Mouse (Mus musculus) heart, adult 8-10 months (tissue): ENCODE measurements around the gene Hagh. TPM values are rescaled to one million over a fixed set of nuclear protein-coding genes. Genes with fewer than 3 reads are reported as not detected.
A peak's percentile ranks its signal among the peaks of the same experiment; 100 is the strongest.

Source experiments
- DNase-seq: peaks from one replicate; pipeline ENCODE4 v3.0.0; 2022; ENCODE audit warnings: low spot score
- total RNA-seq, 4 experiments: library from RNA; stranded (reverse); gene quantifications; 2 replicates each; pipeline ENCODE4 v1.2.4; 2022

Gene Hagh
- total RNA-seq, 4 experiments from 2014 or later: 78.0 to 97.5 (median 87.2) TPM

GRCm38 (mm10) chr17:24885356-24886133, 45.6 kb downstream of the Hagh start:
- no peak for DNase-seq

DNA sequence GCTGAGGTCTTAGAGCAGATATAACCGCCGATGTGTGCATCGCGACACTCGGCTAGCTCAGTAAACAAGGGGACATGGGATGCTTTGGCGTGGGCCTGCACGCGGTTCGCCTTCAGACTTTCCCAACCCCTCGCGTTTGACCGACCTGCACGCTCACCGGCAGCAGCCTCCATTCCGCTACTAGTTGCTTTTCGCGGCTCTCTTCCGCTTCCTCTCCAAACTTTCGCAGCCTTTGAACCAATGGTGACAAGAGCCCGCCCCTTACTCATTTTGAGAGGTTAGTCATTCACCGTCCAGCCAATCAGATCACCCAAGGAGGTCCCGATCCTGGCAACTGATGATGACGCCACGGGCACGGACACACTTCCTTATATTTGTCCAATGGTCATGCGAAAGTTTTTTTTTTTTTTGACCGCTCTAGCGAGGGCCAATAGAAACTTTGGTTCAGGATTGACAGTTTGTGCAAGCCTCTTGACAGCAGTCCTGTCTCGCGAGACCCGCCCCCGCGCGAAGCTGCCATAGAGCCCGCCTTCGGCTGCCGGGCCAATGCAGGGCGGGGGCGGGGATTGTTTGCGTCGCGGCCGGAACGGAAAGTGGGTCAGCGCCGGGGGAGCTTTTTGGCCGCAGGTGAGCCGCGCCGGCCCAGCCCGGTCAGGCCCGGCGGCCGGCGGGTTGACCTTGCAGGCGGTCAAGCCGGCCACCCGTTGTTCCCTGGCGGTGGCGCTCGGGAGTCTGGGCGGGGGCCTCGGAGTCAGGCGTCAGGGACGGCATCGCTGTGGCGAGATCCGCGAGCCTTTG, 46.4 kb downstream of the Hagh start, which contains the start of the genes Nubp2 and Spsb3:
Gene Nubp2 (minus strand): TSS at position 216 of the 798 bp plus-strand sequence.
Gene Spsb3 (plus strand): TSS at position 510 of the 798 bp plus-strand sequence.
- peak; percentile 99 for DNase-seq

- DNase-seq: no peak
Observed at GRCm38 (mm10) chr17:24886932-24887271, 47.0 kb downstream of the Hagh start.

DNA sequence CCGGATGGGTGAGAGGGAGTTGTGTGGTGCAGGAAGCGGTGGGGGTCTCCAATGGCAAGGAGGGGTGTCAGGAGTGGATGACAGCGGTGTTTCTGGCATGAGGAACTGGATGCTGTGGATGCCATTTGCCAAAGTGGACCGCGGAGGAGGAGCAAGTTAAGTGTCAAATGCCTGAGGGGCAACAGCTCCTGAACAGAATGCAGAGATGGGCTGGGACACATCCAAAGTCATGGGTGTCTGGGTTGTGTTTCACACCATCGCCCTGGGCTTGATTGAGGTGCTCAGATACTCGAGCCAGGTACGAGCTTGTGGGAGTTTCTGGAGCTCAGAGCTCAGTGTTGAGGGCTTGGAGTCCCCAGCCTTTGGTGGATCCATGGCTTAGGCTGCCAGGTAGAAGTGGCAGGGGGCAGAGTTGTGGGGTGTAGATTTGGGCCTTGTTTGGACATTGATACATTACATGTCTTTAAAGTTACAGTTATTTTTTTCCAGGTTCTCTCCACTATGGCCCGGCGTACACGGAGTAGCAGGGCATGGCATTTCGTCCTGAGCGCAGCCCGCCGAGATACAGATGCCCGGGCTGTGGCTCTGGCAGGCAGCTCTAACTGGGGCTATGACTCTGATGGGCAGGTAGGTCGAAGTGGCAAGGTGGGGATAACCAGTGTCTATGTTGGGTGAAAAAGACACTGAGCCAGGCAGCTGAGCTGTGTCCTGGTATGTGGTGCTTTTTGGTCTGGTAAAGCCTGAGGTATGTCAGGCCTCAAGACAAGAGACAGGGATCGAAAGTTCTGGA, 47.5 kb downstream of the Hagh start:
- DNase-seq: no peak

GRCm38 (mm10) chr17:24888862-24889261, 48.9 kb downstream of the Hagh start:
- DNase-seq: no peak

GRCm38 (mm10) chr17:24890151-24891092, 50.5 kb downstream of the Hagh start:
- DNase-seq: no peak

DNA sequence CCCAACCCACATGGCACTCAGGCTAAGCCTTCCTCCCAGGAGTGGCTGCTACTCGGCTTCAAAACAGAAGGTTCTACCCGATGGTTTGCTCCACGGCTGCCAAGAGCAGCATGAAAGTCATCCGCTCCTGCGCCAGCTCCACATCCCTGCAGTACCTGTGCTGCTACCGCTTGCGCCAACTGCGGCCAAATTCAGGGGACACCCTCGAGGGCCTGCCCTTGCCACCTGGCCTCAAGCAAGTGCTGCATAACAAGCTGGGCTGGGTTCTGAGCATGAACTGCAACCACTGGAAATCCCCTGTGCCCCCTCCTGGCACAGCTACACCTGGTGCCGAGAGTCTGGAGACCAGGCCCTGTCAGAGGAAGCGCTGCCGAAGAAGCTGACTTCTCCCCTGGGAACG, 51.4 kb downstream of the Hagh start:
- DNase-seq: no peak

DNA sequence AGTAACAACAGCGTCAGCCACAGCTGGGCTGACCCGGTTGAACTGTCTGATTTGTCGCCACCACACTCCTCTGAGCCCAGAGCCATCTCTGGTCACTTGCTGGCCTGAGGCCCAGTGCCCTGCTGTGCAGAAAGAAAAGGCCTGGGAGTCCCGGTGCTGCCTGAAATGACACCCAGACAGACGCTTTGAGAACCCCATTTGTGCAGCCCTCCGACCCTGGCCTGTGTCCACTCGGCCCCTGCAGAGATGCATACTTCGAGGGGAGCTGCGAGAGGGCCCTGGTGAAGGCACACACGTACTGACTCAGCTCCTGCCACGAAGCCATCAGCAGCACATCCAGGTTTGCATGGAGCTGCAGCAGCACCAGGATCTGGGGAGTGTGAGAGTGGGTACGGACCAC, 52.8 kb downstream of the Hagh start:
- no peak for DNase-seq

DNA sequence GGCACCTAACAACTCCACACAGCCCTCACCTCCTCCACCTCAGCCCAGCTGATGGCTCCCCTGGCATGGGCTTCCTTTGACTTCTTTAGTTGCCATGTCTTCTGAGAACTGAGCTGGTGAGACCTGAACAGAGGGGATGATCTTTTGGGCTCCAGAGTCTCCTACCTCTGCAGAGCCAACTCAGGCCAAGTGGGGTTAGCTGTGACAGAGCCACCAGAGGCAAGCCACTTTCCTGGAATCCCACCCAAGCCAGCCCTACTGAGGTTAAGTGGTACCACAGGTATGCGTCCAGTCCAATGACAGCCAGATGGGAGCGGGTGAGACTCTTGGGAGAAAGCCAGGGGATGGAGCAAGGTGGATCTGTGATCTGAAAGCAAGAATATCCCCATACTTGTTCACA, 53.3 kb downstream of the Hagh start:
- DNase-seq: no peak

DNA sequence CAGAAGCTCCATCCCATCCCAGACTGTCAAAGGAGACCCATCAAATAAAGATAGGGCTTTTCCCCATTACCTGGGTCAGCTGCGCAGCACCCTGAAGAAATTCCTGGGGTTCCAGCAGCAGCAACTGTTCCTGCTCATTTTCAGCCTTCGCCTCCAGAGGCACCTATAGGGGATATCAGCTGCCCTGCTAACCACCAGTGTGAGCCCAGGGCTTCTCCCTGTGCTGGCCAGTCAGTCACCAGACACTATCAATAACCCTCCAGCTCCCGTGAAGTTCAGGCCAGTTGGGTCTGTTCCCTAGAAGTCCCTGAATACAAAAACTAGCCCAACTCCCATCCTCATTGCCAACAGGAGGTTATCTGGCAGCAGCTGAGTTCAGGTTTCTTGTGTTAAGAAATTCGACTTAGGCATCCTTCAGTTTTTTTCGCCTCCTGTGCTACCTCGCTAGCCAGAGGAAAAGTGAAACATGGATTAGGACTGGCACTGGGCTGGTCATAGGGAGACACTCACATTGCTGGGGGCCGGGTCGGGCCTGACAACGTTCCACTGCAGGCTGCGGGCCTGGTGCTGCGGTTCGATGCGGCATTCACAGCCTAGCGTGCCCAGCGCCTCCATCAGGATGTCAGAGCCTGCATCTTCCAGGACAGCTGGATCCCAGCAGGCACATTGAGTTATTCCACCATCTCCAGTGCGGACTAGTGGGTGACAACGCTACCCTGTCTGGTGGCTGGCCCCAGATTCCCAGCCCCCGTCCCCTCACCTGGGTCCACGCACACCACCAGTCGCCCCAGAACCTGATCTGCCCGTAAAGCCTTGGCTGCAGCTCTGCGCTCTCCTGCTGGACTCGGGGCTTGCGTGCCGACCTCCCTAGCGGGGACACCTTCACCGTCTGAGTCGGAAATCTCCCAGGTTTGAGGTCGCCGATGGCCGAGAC, 54.4 kb downstream of the Hagh start:
- DNase-seq: no peak

- peak; percentile 82 for DNase-seq
Observed at GRCm38 (mm10) chr17:24894995-24895547, 55.1 kb downstream of the Hagh start, which contains the start of the genes Eme2 and Mrps34. Gene Eme2 (minus strand): TSS chr17:24895087. Gene Mrps34 (plus strand): TSS chr17:24895116.

DNA sequence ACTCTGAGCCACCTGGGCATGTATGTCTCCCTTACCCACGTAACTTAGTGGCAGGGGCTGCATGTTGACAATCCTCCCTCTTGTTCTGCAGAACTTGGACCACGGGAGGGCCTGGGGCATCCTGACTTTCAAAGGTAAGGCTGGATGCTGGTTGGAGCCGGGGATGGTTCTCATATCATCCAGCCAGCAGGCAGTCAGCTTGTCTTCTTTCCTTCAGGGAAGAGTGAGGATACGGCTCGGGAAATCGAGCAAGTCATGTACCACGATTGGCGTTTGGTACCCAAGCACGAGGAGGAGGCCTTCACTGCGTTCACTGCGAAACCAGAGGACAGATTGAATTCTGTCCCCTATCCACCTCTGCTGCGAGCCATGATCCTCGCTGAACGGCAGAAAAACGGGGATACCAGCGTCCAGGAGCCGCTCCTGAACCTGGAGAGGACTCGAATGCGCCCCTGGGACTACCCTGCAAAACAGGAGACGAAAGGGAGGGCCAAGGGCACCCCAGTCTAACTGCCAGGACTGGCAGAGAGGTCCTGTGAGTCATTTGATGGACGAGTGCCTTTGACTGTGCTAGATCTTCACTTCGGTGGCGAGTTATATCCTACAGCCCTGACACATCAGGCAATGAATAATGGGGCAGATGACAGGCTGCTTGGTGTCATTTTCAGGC, 55.8 kb downstream of the Hagh start:
- DNase-seq: no peak

- DNase-seq: peak; percentile 65
Observed at GRCm38 (mm10) chr17:24896241-24896992, 56.5 kb downstream of the Hagh start, which contains the start of gene Nme3. Gene Nme3 (plus strand): TSS chr17:24896500.

DNA sequence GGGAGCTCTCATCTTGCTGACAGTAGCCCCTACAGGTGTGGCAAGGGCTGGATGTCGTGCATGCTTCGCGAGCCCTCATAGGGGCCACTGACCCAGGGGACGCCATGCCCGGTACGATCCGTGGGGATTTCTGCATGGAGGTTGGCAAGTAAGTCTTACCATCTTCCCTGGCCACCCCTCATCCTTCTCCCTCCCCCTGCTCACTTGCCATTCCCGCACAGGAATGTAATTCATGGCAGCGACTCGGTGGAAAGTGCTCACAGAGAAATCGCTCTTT, 57.0 kb downstream of the Hagh start:
- DNase-seq: no peak

DNA sequence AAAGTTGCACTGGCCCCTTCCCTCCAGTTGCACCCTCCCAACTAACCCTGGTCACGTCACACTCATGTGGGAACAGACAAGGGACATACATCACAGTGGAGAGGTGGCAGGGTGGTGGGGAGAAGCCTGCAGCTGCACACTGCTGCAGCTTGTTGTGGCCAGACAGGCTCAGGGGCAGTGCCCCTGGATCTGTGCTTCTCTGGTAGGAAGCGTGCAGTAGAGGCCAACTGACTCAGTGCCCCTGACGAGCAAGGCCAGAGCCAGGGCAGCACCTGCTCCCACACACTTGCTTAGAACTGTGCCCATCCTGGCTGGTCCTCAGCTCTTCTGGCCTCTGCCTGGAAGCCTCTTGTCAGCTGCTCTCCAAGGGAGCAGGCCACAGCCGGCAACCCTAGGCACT, 57.7 kb downstream of the Hagh start:
- no peak for DNase-seq

GRCm38 (mm10) chr17:24898041-24898854, 58.3 kb downstream of the Hagh start:
- no peak for DNase-seq

DNA sequence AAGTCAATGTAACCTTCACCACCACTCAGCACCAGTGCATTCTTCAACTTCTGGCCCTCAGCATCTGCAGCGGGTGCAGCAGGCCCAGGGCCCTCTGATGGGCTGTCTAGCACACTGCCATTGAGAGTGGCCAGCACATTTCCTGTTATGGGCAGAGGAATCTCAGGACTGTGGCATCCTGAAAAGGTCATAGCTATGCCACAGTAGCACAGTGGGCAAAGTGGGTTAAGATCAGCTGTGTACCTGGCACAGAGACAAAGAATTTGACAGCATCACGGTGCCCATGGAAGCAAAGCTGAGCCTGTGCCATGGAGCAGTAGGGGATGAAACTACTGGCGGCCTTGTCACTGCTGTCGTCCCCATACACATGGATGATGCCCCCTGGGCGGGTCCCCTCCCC, 59.2 kb downstream of the Hagh start:
- DNase-seq: peak; percentile 65
